11 mouse cellular contexts compared by ENCODE assay signal in genomic region chr8:122329553-122330239, GRCm38 (mm10). TPM values are rescaled to one million over a fixed set of nuclear protein-coding genes. Genes with fewer than 3 reads are reported as not detected.
DNase-seq lines count a peak whose midpoint lies in the region; ATAC-seq lines count a peak whose summit lies in the region.
"Had no signal": no experiment of that assay in that cellular context is flagged by ENCODE, and none has a peak within 500 bp of the region (broad histone marks: within the 10 kb centered on the region; RNA-seq: fewer than 3 reads in every experiment).

No protein-coding gene starts in this region.

- no peaks in the 10 kb centered on the region for H3K9me3 ChIP-seq in forebrain, embryonic 14.5 days (replicated peaks; ENCODE audit: control insufficient read depth, low read length)
- H3K9me3 ChIP-seq in forebrain, embryonic 15.5 days = no peaks in the 10 kb centered on the region
- no peaks in the 10 kb centered on the region for H3K9me3 ChIP-seq in intestine, embryonic 15.5 days
- H3K9me3 ChIP-seq in midbrain, embryonic 12.5 days = no peaks in the 10 kb centered on the region
- H3K9me3 ChIP-seq: embryonic facial prominence, embryonic 15.5 days had no signal

- 0 out of 2 replicates have a peak, but pooled peaks have one; percentile 8 for ATAC-seq in forebrain, embryonic 14.5 days
- no peak for ATAC-seq in forebrain, embryonic 15.5 days (replicated peaks)
- ATAC-seq in intestine, embryonic 15.5 days = peak; percentile 54
- ATAC-seq in midbrain, embryonic 12.5 days (ENCODE audit: low FRiP score, low read depth) = no peak
- no peak for ATAC-seq in frontal cortex, adult (ENCODE audit: low TSS enrichment)

- H3K4me2 ChIP-seq in forebrain, embryonic 14.5 days (ENCODE audit: low read length) = no peak overlapping the region
- H3K4me2 ChIP-seq in forebrain, embryonic 15.5 days (replicated peaks) = no peak overlapping the region
- no peak overlapping the region for H3K4me2 ChIP-seq in intestine, embryonic 15.5 days (replicated peaks)
- H3K4me2 ChIP-seq in midbrain, embryonic 12.5 days (replicated peaks) = no peak overlapping the region
- H3K4me2 ChIP-seq: embryonic facial prominence, embryonic 15.5 days had no signal

- no peak overlapping the region for H3K4me3 ChIP-seq in forebrain, embryonic 14.5 days (ENCODE audit: low read depth, low read length)
- no peak overlapping the region for H3K4me3 ChIP-seq in forebrain, embryonic 15.5 days
- no peak overlapping the region for H3K4me3 ChIP-seq in intestine, embryonic 15.5 days (replicated peaks)
- no peak overlapping the region for H3K4me3 ChIP-seq in midbrain, embryonic 12.5 days
- H3K4me3 ChIP-seq: embryonic facial prominence, embryonic 15.5 days; myocyte had no signal

- H3K9ac ChIP-seq in forebrain, embryonic 14.5 days (ENCODE audit: low read length) = no peak overlapping the region
- H3K9ac ChIP-seq in forebrain, embryonic 15.5 days (replicated peaks) = no peak overlapping the region
- no peak overlapping the region for H3K9ac ChIP-seq in intestine, embryonic 15.5 days
- no peak overlapping the region for H3K9ac ChIP-seq in midbrain, embryonic 12.5 days (replicated peaks)
- H3K9ac ChIP-seq: embryonic facial prominence, embryonic 15.5 days had no signal

- H3K36me3 ChIP-seq in forebrain, embryonic 14.5 days (ENCODE audit: control insufficient read depth, insufficient read depth, low read length) = no peaks in the 10 kb centered on the region
- H3K36me3 ChIP-seq in forebrain, embryonic 15.5 days = no peaks in the 10 kb centered on the region
- peaks cover 11% of the 10 kb centered on the region for H3K36me3 ChIP-seq in intestine, embryonic 15.5 days
- H3K36me3 ChIP-seq in midbrain, embryonic 12.5 days = no peaks in the 10 kb centered on the region

- H3K27me3 ChIP-seq in forebrain, embryonic 14.5 days (replicated peaks; ENCODE audit: control insufficient read depth, insufficient read depth, low read length) = peaks cover 6% of the 10 kb centered on the region
- H3K27me3 ChIP-seq in forebrain, embryonic 15.5 days = peaks cover 8% of the 10 kb centered on the region; the same call in 1 of the 2 replicates
- no peaks in the 10 kb centered on the region; the same call in 1 of the 2 replicates for H3K27me3 ChIP-seq in intestine, embryonic 15.5 days (replicated peaks)
- H3K27me3 ChIP-seq in midbrain, embryonic 12.5 days = peaks cover 14% of the 10 kb centered on the region

- H3K4me1 ChIP-seq in forebrain, embryonic 14.5 days (ENCODE audit: control insufficient read depth, insufficient read depth, low read length) = no peaks in the 10 kb centered on the region
- H3K4me1 ChIP-seq in forebrain, embryonic 15.5 days = peaks cover 15% of the 10 kb centered on the region; the same call in 1 of the 2 replicates
- H3K4me1 ChIP-seq in intestine, embryonic 15.5 days (replicated peaks) = peaks cover 52% of the 10 kb centered on the region
- H3K4me1 ChIP-seq in midbrain, embryonic 12.5 days = peaks cover 28% of the 10 kb centered on the region

- WGBS in forebrain, embryonic 14.5 days = 70% methylated on average over 22 of the region's 22 CpGs
- 64% methylated on average over 22 of the region's 22 CpGs for WGBS in forebrain, embryonic 15.5 days
- WGBS in intestine, embryonic 15.5 days = 79% methylated on average over 22 of the region's 22 CpGs
- 69% methylated on average over 22 of the region's 22 CpGs for WGBS in midbrain, embryonic 12.5 days

- peak; percentile 31 for DNase-seq in forebrain, embryonic 14.5 days (ENCODE audit: low spot score)
- peak; percentile 53 for DNase-seq in MN1 (ENCODE audit: low spot score)
- DNase-seq in ovary, postnatal 36 days (ENCODE audit: low spot score) = no peak
- DNase-seq in c-Kit-positive CD71-positive TER-119-positive erythroid progenitor cells, embryonic 14.5 days (ENCODE audit: low spot score) = no peak
- DNase-seq: cerebellum, adult 11 months had no signal

- H3K27ac ChIP-seq in forebrain, embryonic 14.5 days (ENCODE audit: low read depth, low read length) = no peak overlapping the region
- no peak overlapping the region for H3K27ac ChIP-seq in forebrain, embryonic 15.5 days (replicated peaks)
- H3K27ac ChIP-seq in intestine, embryonic 15.5 days = peak overlapping the region; percentile 73
- H3K27ac ChIP-seq in midbrain, embryonic 12.5 days (replicated peaks) = peak overlapping the region; percentile 69
- H3K27ac ChIP-seq: embryonic facial prominence, embryonic 15.5 days had no signal

RNA-seq across cellular contexts. Expression of gene Trhr2, which starts 30.9 kb away (rescaled TPM):
- not detected in 2 replicates for polyA plus RNA-seq in forebrain, embryonic 14.5 days (2014; fragmentation: Nextera tagmentation; extraction: Ambion mirVana)
- polyA plus RNA-seq in forebrain, embryonic 15.5 days (2015; fragmentation: Nextera tagmentation; extraction: Ambion mirVana) = not detected in 2 replicates
- polyA plus RNA-seq in intestine, embryonic 15.5 days (2015; fragmentation: Nextera tagmentation; extraction: Ambion mirVana) = not detected in 2 replicates
- not detected in 2 replicates for polyA plus RNA-seq in midbrain, embryonic 12.5 days (2016; fragmentation: Nextera tagmentation; extraction: Ambion mirVana)
- polyA plus RNA-seq: myocyte had no signal

RNA-seq across cellular contexts. Expression of gene Zc3h18, which starts 46.7 kb away (rescaled TPM):
- 24.8 and 26.9 TPM in 2 replicates for polyA plus RNA-seq in forebrain, embryonic 14.5 days (2014; fragmentation: Nextera tagmentation; extraction: Ambion mirVana)
- polyA plus RNA-seq in forebrain, embryonic 15.5 days (2015; fragmentation: Nextera tagmentation; extraction: Ambion mirVana) = 48.4 and 50.1 TPM in 2 replicates
- polyA plus RNA-seq in intestine, embryonic 15.5 days (2015; fragmentation: Nextera tagmentation; extraction: Ambion mirVana) = 53.9 and 54.0 TPM in 2 replicates
- 68.3 and 74.0 TPM in 2 replicates for polyA plus RNA-seq in midbrain, embryonic 12.5 days (2016; fragmentation: Nextera tagmentation; extraction: Ambion mirVana)

RNA-seq across cellular contexts. Expression of gene Zfpm1, which starts 47.8 kb away (rescaled TPM):
- polyA plus RNA-seq in forebrain, embryonic 14.5 days (2014; fragmentation: Nextera tagmentation; extraction: Ambion mirVana) = 0.41 and 0.47 TPM in 2 replicates
- 0.89 and 0.92 TPM in 2 replicates for polyA plus RNA-seq in forebrain, embryonic 15.5 days (2015; fragmentation: Nextera tagmentation; extraction: Ambion mirVana)
- 4.9 and 5.2 TPM in 2 replicates for polyA plus RNA-seq in intestine, embryonic 15.5 days (2015; fragmentation: Nextera tagmentation; extraction: Ambion mirVana)
- polyA plus RNA-seq in midbrain, embryonic 12.5 days (2016; fragmentation: Nextera tagmentation; extraction: Ambion mirVana) = 3.0 TPM in 2 replicates

Comparison
In these comparisons a context has a peak if more than half of its experiments do, and no peak if none do; other contexts are left out.
1. ATAC-seq: peak in forebrain, embryonic 14.5 days (single experiment) and intestine, embryonic 15.5 days (single experiment); none in forebrain, embryonic 15.5 days (single experiment), midbrain, embryonic 12.5 days (single experiment) and frontal cortex, adult (single experiment).
2. DNase-seq: peak in forebrain, embryonic 14.5 days (single experiment) and MN1 (single experiment); none in ovary, postnatal 36 days (single experiment) and c-Kit-positive CD71-positive TER-119-positive erythroid progenitor cells, embryonic 14.5 days (single experiment).
3. H3K27ac ChIP-seq: peak in intestine, embryonic 15.5 days (single experiment) and midbrain, embryonic 12.5 days (single experiment); none in forebrain, embryonic 14.5 days (single experiment) and forebrain, embryonic 15.5 days (single experiment).